Mouse (Mus musculus) lung, embryonic 16.5 days (tissue): ENCODE results near the gene Kcnip1. TPM values are rescaled to one million over a fixed set of nuclear protein-coding genes. Genes with fewer than 3 reads are reported as not detected.

Source experiments
- ATAC-seq: fragments of 200-750 bp; cut with Nextera tagmentation; 2 replicates; pipeline ENCODE4 v1.8.0; 2017; ENCODE audit warnings: low read depth, mild to moderate bottlenecking, moderate library complexity
- H3K27ac ChIP-seq: fragments of 300-500 bp; sonication (generic); 2 replicates; pipeline ENCODE4 v1.5.1; 2014; ENCODE audit warnings: mild to moderate bottlenecking, control low read depth, low read length
- H3K27me3 ChIP-seq: fragments of 300-500 bp; sonication (generic); 2 replicates; pipeline ENCODE4 v1.6.1; 2014; ENCODE audit warnings: low read depth, low read length, mixed read lengths; ENCODE audit not compliant: control insufficient read depth, insufficient read depth
- H3K36me3 ChIP-seq: fragments of 300-500 bp; sonication (generic); 2 replicates; pipeline ENCODE4 v1.6.1; 2014; ENCODE audit warnings: low read length; ENCODE audit not compliant: control insufficient read depth, insufficient read depth
- H3K4me1 ChIP-seq: fragments of 300-500 bp; sonication (generic); replicated peaks from 2 replicates; pipeline ENCODE4 v1.6.1; 2014; ENCODE audit warnings: low read length, mixed read lengths; ENCODE audit not compliant: control insufficient read depth, insufficient read depth
- H3K4me2 ChIP-seq: fragments of 300-500 bp; sonication (generic); 2 replicates; pipeline ENCODE4 v1.6.1; 2014; ENCODE audit warnings: low read depth, low read length, control low read depth
- H3K4me3 ChIP-seq: fragments of 300-500 bp; sonication (generic); 2 replicates; pipeline ENCODE4 v1.5.1; 2014; ENCODE audit warnings: mild to moderate bottlenecking, low read length, control low read depth
- H3K9ac ChIP-seq: fragments of 300-500 bp; sonication (generic); 2 replicates; pipeline ENCODE4 v1.6.1; 2014; ENCODE audit warnings: low read length, control low read depth
- H3K9me3 ChIP-seq: fragments of 300-500 bp; sonication (generic); 2 replicates; pipeline ENCODE4 v1.6.1; 2016; ENCODE audit warnings: low read length; ENCODE audit not compliant: control insufficient read depth
- WGBS: fragments of 180-500 bp; shearing (Covaris S2); extraction: QIAGEN DNeasy Blood & Tissue Kit; methylation state at CpG from one replicate; pipeline ENCODE4 v1.1.7; 2014; 5-methylcytosine and 5-hydroxymethylcytosine counted together
- polyA plus RNA-seq: library from polyadenylated mRNA; unstranded; fragments of >200 nt; fragmentation: Nextera tagmentation; extraction: Ambion mirVana; gene quantifications from 2 replicates; pipeline ENCODE4 v1.2.1, GENCODE M21; 2015

Gene Kcnip1
- polyA plus RNA-seq, 1 experiment from 2014 or later, result 0.68 TPM

GRCm38 (mm10) chr11:33849614-33850013, 143.3 kb downstream of the Kcnip1 start:
- H3K4me2 ChIP-seq, result no peak overlapping the region
- H3K27ac ChIP-seq, result no peak overlapping the region
- H3K9me3 ChIP-seq, result no peaks in the 10 kb centered on the region
- no peak overlapping the region for H3K9ac ChIP-seq
- WGBS, result 42% methylated on average over 11 of the region's 11 CpGs
- no peaks in the 10 kb centered on the region for H3K4me1 ChIP-seq
- H3K36me3 ChIP-seq, result no peaks in the 10 kb centered on the region
- H3K27me3 ChIP-seq, result peaks cover 18% of the 10 kb centered on the region
- H3K4me3 ChIP-seq, result no peak overlapping the region
- ATAC-seq, result peak; percentile 65

GRCm38 (mm10) chr11:33848685-33849084, 144.3 kb downstream of the Kcnip1 start:
- no peak overlapping the region for H3K4me3 ChIP-seq
- H3K4me2 ChIP-seq, result no peak overlapping the region
- no peak overlapping the region for H3K27ac ChIP-seq
- no peaks in the 10 kb centered on the region for H3K4me1 ChIP-seq
- WGBS, result 85% methylated on average over 3 of the region's 3 CpGs
- H3K9me3 ChIP-seq, result no peaks in the 10 kb centered on the region
- H3K9ac ChIP-seq, result no peak overlapping the region
- H3K27me3 ChIP-seq, result peaks cover 24% of the 10 kb centered on the region
- H3K36me3 ChIP-seq, result no peaks in the 10 kb centered on the region
- no peak for ATAC-seq

GRCm38 (mm10) chr11:33845931-33846330, 147.0 kb downstream of the Kcnip1 start:
- ATAC-seq, result no peak
- Histone ChIP-seq H3K4me2 (no peak overlapping the region), H3K9ac (no peak overlapping the region), H3K27me3 (peaks cover 49% of the 10 kb centered on the region), H3K4me1 (no peaks in the 10 kb centered on the region), H3K9me3 (no peaks in the 10 kb centered on the region), H3K4me3 (no peak overlapping the region), H3K27ac (no peak overlapping the region), H3K36me3 (no peaks in the 10 kb centered on the region)
- 52% methylated on average over 5 of the region's 5 CpGs for WGBS

GRCm38 (mm10) chr11:33843294-33843864, 149.6 kb downstream of the Kcnip1 start:
- H3K4me3 ChIP-seq, result peak overlapping the region; percentile 41
- peaks cover 49% of the 10 kb centered on the region for H3K27me3 ChIP-seq
- H3K4me2 ChIP-seq, result peak overlapping the region; percentile 62
- H3K27ac ChIP-seq, result no peak overlapping the region
- no peaks in the 10 kb centered on the region for H3K9me3 ChIP-seq
- ATAC-seq, result 0 out of 2 replicates have a peak, but pooled peaks have one; percentile 38
- WGBS, result under 1% methylated on average over 47 of the region's 52 CpGs
- peak overlapping the region; percentile 2; the same call in 1 of the 2 replicates for H3K9ac ChIP-seq
- no peaks in the 10 kb centered on the region for H3K4me1 ChIP-seq
- no peaks in the 10 kb centered on the region for H3K36me3 ChIP-seq

GRCm38 (mm10) chr11:33839049-33839448, 153.9 kb downstream of the Kcnip1 start:
- no peaks in the 10 kb centered on the region for H3K4me1 ChIP-seq
- no peaks in the 10 kb centered on the region for H3K36me3 ChIP-seq
- no peak overlapping the region for H3K4me3 ChIP-seq
- H3K27ac ChIP-seq, result no peak overlapping the region
- no peaks in the 10 kb centered on the region for H3K9me3 ChIP-seq
- no peak for ATAC-seq
- 92% methylated on average over 3 of the region's 3 CpGs for WGBS
- peaks cover 27% of the 10 kb centered on the region for H3K27me3 ChIP-seq
- H3K4me2 ChIP-seq, result no peak overlapping the region
- H3K9ac ChIP-seq, result no peak overlapping the region

GRCm38 (mm10) chr11:33829774-33830173, 163.2 kb downstream of the Kcnip1 start:
- H3K27me3 ChIP-seq, result no peaks in the 10 kb centered on the region
- H3K4me2 ChIP-seq, result no peak overlapping the region
- no peaks in the 10 kb centered on the region for H3K9me3 ChIP-seq
- H3K27ac ChIP-seq, result no peak overlapping the region
- no peaks in the 10 kb centered on the region for H3K4me1 ChIP-seq
- no peak for ATAC-seq
- WGBS, result 57% methylated on average over 2 of the region's 2 CpGs
- H3K36me3 ChIP-seq, result no peaks in the 10 kb centered on the region
- no peak overlapping the region for H3K9ac ChIP-seq
- H3K4me3 ChIP-seq, result no peak overlapping the region

GRCm38 (mm10) chr11:33827829-33828206, 165.1 kb downstream of the Kcnip1 start:
- no peak for ATAC-seq
- Histone ChIP-seq H3K9ac (no peak overlapping the region), H3K27ac (no peak overlapping the region), H3K4me1 (no peaks in the 10 kb centered on the region), H3K9me3 (no peaks in the 10 kb centered on the region), H3K36me3 (no peaks in the 10 kb centered on the region), H3K27me3 (no peaks in the 10 kb centered on the region), H3K4me3 (no peak overlapping the region), H3K4me2 (no peak overlapping the region)
- WGBS, result 71% methylated on average over 6 of the region's 6 CpGs

- no peaks in the 10 kb centered on the region for H3K4me1 ChIP-seq
- no peak overlapping the region for H3K4me2 ChIP-seq
- H3K36me3 ChIP-seq, result no peaks in the 10 kb centered on the region
- H3K9me3 ChIP-seq, result no peaks in the 10 kb centered on the region
- no peak for ATAC-seq
- no peak overlapping the region for H3K27ac ChIP-seq
- H3K4me3 ChIP-seq, result no peak overlapping the region
- H3K27me3 ChIP-seq, result no peaks in the 10 kb centered on the region
- WGBS, result 44% methylated on average over 12 of the region's 12 CpGs
- no peak overlapping the region for H3K9ac ChIP-seq
Observed at GRCm38 (mm10) chr11:33827085-33827828, 165.7 kb downstream of the Kcnip1 start.

GRCm38 (mm10) chr11:33824739-33825138, 168.2 kb downstream of the Kcnip1 start:
- Histone ChIP-seq H3K4me1 (no peaks in the 10 kb centered on the region), H3K9ac (no peak overlapping the region), H3K9me3 (no peaks in the 10 kb centered on the region), H3K27ac (no peak overlapping the region), H3K27me3 (no peaks in the 10 kb centered on the region), H3K4me2 (no peak overlapping the region), H3K36me3 (no peaks in the 10 kb centered on the region), H3K4me3 (no peak overlapping the region)
- ATAC-seq, result no peak
- 41% methylated on average over 6 of the region's 6 CpGs for WGBS
